Mouse (Mus musculus) gastrocnemius, postnatal 25 days (tissue): Measurements from ENCODE around the gene Dock10. TPM values are rescaled to one million over a fixed set of nuclear protein-coding genes. Genes with fewer than 3 reads are reported as not detected.

Source experiments
- DNase-seq: peaks from one replicate; pipeline ENCODE4 v3.0.0; 2022
- total RNA-seq, 2 experiments: library from RNA; stranded (reverse); gene quantifications; 1 replicate in 1 of 2; 2 replicates in 1 of 2; pipeline ENCODE4 v1.2.3; 2021

Dock10 gene
- total RNA-seq, 2 experiments from 2014 or later: 4.0 to 4.2 TPM

DNA sequence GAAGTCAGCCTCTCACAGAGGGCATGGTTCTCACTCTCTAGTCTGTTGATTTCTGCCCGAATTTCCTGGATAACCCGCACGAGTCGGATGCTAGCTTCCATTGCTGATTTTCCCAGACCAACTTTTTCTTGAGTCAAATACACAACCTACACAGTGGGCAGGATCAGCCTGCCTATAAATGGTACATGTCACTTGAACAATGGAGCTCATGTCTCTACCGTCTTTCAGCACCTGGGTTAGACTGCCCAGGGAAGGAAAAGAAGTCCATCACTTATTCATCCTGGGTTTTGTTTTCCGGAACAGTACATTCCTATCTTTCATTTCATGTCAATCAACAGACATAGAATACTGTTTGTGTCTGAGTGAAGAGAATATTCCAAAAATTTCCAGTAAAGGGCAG, 297.0 kb downstream of the Dock10 start, which contains the start of gene Gm45261:
Gene Gm45261 (minus strand): TSS at position 101 of the 400 bp plus-strand sequence.
- DNase-seq: no peak

DNA sequence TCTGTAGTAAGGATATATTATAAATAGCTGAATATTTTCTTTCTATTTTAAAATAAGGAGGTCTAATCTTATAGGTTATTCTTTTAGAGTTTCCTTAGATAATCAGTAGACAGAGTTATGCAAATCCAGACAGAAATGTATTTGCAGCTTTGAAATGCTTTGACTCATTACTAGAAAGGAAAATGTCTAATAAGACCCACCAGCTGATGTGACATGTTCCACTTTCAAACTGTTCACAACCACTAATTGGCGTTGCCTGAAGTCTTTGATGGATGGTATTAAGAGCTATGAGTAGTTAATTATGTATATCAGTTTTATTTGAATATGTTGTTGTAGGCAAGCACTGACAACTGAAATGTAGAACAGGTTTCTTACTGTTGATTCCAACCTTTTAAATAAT, 298.4 kb downstream of the Dock10 start:
- DNase-seq: no peak

DNA sequence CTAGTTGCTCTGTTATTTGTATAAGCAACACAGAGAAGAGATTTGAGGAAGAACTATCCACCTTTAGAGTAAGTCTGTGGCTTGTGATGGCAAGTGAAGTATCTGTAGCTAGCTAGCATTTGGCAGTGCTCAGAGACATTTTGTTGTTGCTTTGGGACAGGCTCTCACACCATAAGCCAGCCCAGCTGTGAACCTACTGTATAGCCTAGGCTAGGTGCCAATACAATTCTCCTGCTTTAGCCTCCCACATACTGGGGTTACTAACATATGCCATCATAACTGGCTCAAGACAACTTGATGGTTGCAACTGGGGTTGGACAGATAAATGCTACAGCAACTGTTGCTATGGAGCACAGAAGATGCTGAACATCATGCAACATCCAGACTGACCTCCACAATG, 298.9 kb downstream of the Dock10 start:
- DNase-seq: no peak

DNA sequence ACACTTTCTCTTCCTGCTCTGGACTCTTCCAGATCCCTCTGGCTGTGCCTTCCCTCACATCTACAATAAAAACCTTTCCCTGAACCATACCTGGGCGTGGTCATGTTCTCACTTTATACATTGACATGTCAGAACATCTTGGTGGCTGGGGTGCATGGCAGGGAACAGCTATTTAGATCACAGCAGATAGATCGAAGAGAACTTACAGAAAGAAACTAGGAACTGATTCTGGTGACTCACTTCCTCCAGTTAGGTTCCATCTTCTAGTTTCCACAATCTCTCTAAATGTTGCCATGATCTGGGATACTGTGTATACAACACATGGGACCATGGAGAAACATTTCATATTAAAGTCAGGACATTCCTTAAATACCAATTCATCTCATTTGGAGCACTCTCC, 304.4 kb downstream of the Dock10 start:
- no peak for DNase-seq

DNA sequence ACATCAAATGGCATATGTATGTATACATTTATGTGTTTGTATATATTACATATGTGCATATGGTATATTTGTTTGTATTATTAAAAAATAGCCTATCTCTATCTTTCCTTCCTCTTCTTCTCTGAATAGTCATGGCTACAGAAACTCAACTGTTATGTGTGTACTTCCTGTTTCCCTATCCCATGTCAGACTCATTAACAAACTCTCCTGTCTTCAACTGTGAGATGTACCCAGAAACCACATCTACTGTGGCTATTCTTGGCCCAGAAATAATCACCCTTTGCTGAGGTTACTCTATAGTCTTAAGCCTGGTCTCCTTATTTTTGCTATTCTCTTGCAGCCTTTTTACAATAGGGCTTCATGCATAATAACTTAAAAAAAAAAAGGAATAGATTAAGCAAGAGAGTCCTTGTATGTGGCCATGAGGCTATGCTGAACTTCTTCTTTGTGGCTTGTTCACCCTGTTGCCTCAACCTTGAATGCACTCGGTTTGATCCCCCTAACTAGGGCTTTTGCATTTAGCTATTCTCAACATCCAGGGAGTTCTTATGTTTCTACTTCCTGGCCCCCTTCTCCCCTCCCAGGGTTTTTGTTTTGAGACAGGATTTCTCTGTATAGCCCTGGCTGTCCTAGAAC, 306.3 kb downstream of the Dock10 start:
- no peak for DNase-seq
